Mouse (Mus musculus): ENCODE data around the gene Klc3. TPM values are rescaled to one million over a fixed set of nuclear protein-coding genes. Genes with fewer than 3 reads are reported as not detected.

Klc3 gene
- polyA plus RNA-seq (2014; fragmentation: Nextera tagmentation; extraction: Ambion mirVana), result 2.7 and 3.5 TPM in 2 replicates

- DNase-seq (ENCODE audit: low spot score), result peak; percentile 72
- Histone ChIP-seq H3K36me3 (ENCODE audit: control insufficient read depth, insufficient read depth, low read length) (no peaks in the 10 kb centered on the region), H3K27ac (replicated peaks; ENCODE audit: low read depth, low read length) (no peak within 1 kb of the TSS), H3K9ac (ENCODE audit: low read length) (0 out of 2 replicates have a peak within 1 kb of the TSS, but pooled peaks have one; percentile 22), H3K4me3 (ENCODE audit: low read depth, low read length) (peak within 1 kb of the TSS; percentile 49), H3K4me1 (ENCODE audit: control insufficient read depth, insufficient read depth, low read length) (0 out of 2 replicates have a peak, but pooled peaks cover 5% of the 10 kb centered on the region), H3K9me3 (ENCODE audit: control insufficient read depth, low read length) (0 out of 2 replicates have a peak, but pooled peaks cover 3% of the 10 kb centered on the region), H3K4me2 (ENCODE audit: low read depth, severe bottlenecking) (peak within 1 kb of the TSS; percentile 89), H3K27me3 (ENCODE audit: control insufficient read depth, insufficient read depth, low read length) (peaks cover 36% of the 10 kb centered on the region)
- ATAC-seq (ENCODE audit: insufficient number of reproducible peaks, low FRiP score, low TSS enrichment, low read depth), result no peak
- under 1% methylated on average over 61 of the region's 62 CpGs for WGBS
Measured at GRCm38 (mm10) chr7:19403731-19404296, at the start of gene Klc3. Klc3 (minus strand) TSS chr7:19404104.

- no peaks in the 10 kb centered on the region for H3K9me3 ChIP-seq (ENCODE audit: control insufficient read depth, low read length)
- 93% methylated on average over 12 of the region's 12 CpGs for WGBS
- H3K27me3 ChIP-seq (ENCODE audit: control insufficient read depth, insufficient read depth, low read length), result no peaks in the 10 kb centered on the region
- H3K9ac ChIP-seq (ENCODE audit: low read length), result no peak overlapping the region
- no peak overlapping the region for H3K4me3 ChIP-seq (ENCODE audit: low read depth, low read length)
- H3K4me2 ChIP-seq (ENCODE audit: low read depth, severe bottlenecking), result no peak overlapping the region
- peaks cover 16% of the 10 kb centered on the region for H3K36me3 ChIP-seq (ENCODE audit: control insufficient read depth, insufficient read depth, low read length)
- ATAC-seq (ENCODE audit: insufficient number of reproducible peaks, low FRiP score, low TSS enrichment, low read depth) (no peak), DNase-seq (ENCODE audit: low spot score) (no peak)
- H3K27ac ChIP-seq (replicated peaks; ENCODE audit: low read depth, low read length), result no peak overlapping the region
- no peaks in the 10 kb centered on the region for H3K4me1 ChIP-seq (ENCODE audit: control insufficient read depth, insufficient read depth, low read length)
Measured at GRCm38 (mm10) chr7:19449165-19449564, 45.3 kb upstream of the Klc3 start.

- Histone ChIP-seq H3K36me3 (ENCODE audit: control insufficient read depth, insufficient read depth, low read length) (peaks cover 25% of the 10 kb centered on the region), H3K4me3 (ENCODE audit: low read depth, low read length) (no peak overlapping the region), H3K4me2 (ENCODE audit: low read depth, severe bottlenecking) (no peak overlapping the region), H3K27ac (replicated peaks; ENCODE audit: low read depth, low read length) (no peak overlapping the region), H3K9ac (ENCODE audit: low read length) (no peak overlapping the region), H3K27me3 (ENCODE audit: control insufficient read depth, insufficient read depth, low read length) (no peaks in the 10 kb centered on the region), H3K4me1 (ENCODE audit: control insufficient read depth, insufficient read depth, low read length) (no peaks in the 10 kb centered on the region), H3K9me3 (ENCODE audit: control insufficient read depth, low read length) (no peaks in the 10 kb centered on the region)
- ATAC-seq (ENCODE audit: insufficient number of reproducible peaks, low FRiP score, low TSS enrichment, low read depth) (no peak), DNase-seq (ENCODE audit: low spot score) (no peak)
- 92% methylated on average over 16 of the region's 16 CpGs for WGBS
Measured at GRCm38 (mm10) chr7:19447689-19448088, 43.8 kb upstream of the Klc3 start.

GRCm38 (mm10) chr7:19444801-19445200 lies 40.9 kb upstream of the Klc3 start:
- no peak overlapping the region for H3K4me3 ChIP-seq (ENCODE audit: low read depth, low read length)
- ATAC-seq (ENCODE audit: insufficient number of reproducible peaks, low FRiP score, low TSS enrichment, low read depth) (no peak), DNase-seq (ENCODE audit: low spot score) (no peak)
- WGBS, result 86% methylated on average over 12 of the region's 12 CpGs
- H3K27me3 ChIP-seq (ENCODE audit: control insufficient read depth, insufficient read depth, low read length), result no peaks in the 10 kb centered on the region
- H3K9ac ChIP-seq (ENCODE audit: low read length), result no peak overlapping the region
- no peak overlapping the region for H3K27ac ChIP-seq (replicated peaks; ENCODE audit: low read depth, low read length)
- H3K4me2 ChIP-seq (ENCODE audit: low read depth, severe bottlenecking), result no peak overlapping the region
- H3K9me3 ChIP-seq (ENCODE audit: control insufficient read depth, low read length), result no peaks in the 10 kb centered on the region
- no peaks in the 10 kb centered on the region for H3K4me1 ChIP-seq (ENCODE audit: control insufficient read depth, insufficient read depth, low read length)
- peaks cover 32% of the 10 kb centered on the region for H3K36me3 ChIP-seq (ENCODE audit: control insufficient read depth, insufficient read depth, low read length)

GRCm38 (mm10) chr7:19443344-19443743 lies 39.4 kb upstream of the Klc3 start:
- H3K36me3 ChIP-seq (ENCODE audit: control insufficient read depth, insufficient read depth, low read length), result peaks cover 32% of the 10 kb centered on the region
- no peak for ATAC-seq (ENCODE audit: insufficient number of reproducible peaks, low FRiP score, low TSS enrichment, low read depth)
- no peak overlapping the region for H3K4me2 ChIP-seq (ENCODE audit: low read depth, severe bottlenecking)
- no peaks in the 10 kb centered on the region for H3K4me1 ChIP-seq (ENCODE audit: control insufficient read depth, insufficient read depth, low read length)
- no peaks in the 10 kb centered on the region for H3K9me3 ChIP-seq (ENCODE audit: control insufficient read depth, low read length)
- peak; percentile 92 for DNase-seq (ENCODE audit: low spot score)
- H3K27ac ChIP-seq (replicated peaks; ENCODE audit: low read depth, low read length), result no peak overlapping the region
- no peak overlapping the region for H3K4me3 ChIP-seq (ENCODE audit: low read depth, low read length)
- no peak overlapping the region for H3K9ac ChIP-seq (ENCODE audit: low read length)
- no peaks in the 10 kb centered on the region for H3K27me3 ChIP-seq (ENCODE audit: control insufficient read depth, insufficient read depth, low read length)
- 49% methylated on average over 3 of the region's 3 CpGs for WGBS

- no peak overlapping the region for H3K27ac ChIP-seq (replicated peaks; ENCODE audit: low read depth, low read length)
- DNase-seq (ENCODE audit: low spot score), result no peak
- no peak overlapping the region for H3K9ac ChIP-seq (ENCODE audit: low read length)
- no peaks in the 10 kb centered on the region for H3K4me1 ChIP-seq (ENCODE audit: control insufficient read depth, insufficient read depth, low read length)
- no peak overlapping the region for H3K4me3 ChIP-seq (ENCODE audit: low read depth, low read length)
- no peak overlapping the region for H3K4me2 ChIP-seq (ENCODE audit: low read depth, severe bottlenecking)
- WGBS, result 86% methylated on average over 9 of the region's 9 CpGs
- H3K27me3 ChIP-seq (ENCODE audit: control insufficient read depth, insufficient read depth, low read length), result no peaks in the 10 kb centered on the region
- no peaks in the 10 kb centered on the region for H3K9me3 ChIP-seq (ENCODE audit: control insufficient read depth, low read length)
- no peak for ATAC-seq (ENCODE audit: insufficient number of reproducible peaks, low FRiP score, low TSS enrichment, low read depth)
- peaks cover 32% of the 10 kb centered on the region for H3K36me3 ChIP-seq (ENCODE audit: control insufficient read depth, insufficient read depth, low read length)
Measured at GRCm38 (mm10) chr7:19441448-19442091, 37.7 kb upstream of the Klc3 start.

- Histone ChIP-seq H3K9me3 (ENCODE audit: control insufficient read depth, low read length) (0 out of 2 replicates have a peak, but pooled peaks cover 3% of the 10 kb centered on the region), H3K4me2 (ENCODE audit: low read depth, severe bottlenecking) (no peak overlapping the region), H3K9ac (ENCODE audit: low read length) (no peak overlapping the region), H3K4me1 (ENCODE audit: control insufficient read depth, insufficient read depth, low read length) (no peaks in the 10 kb centered on the region), H3K27ac (replicated peaks; ENCODE audit: low read depth, low read length) (no peak overlapping the region), H3K27me3 (ENCODE audit: control insufficient read depth, insufficient read depth, low read length) (no peaks in the 10 kb centered on the region), H3K4me3 (ENCODE audit: low read depth, low read length) (no peak overlapping the region), H3K36me3 (ENCODE audit: control insufficient read depth, insufficient read depth, low read length) (peaks cover 54% of the 10 kb centered on the region)
- WGBS, result 81% methylated on average over 9 of the region's 9 CpGs
- ATAC-seq (ENCODE audit: insufficient number of reproducible peaks, low FRiP score, low TSS enrichment, low read depth), result no peak
- DNase-seq (ENCODE audit: low spot score), result no peak
Measured at GRCm38 (mm10) chr7:19437048-19437447, 33.1 kb upstream of the Klc3 start.

- DNase-seq (ENCODE audit: low spot score) (no peak), ATAC-seq (ENCODE audit: insufficient number of reproducible peaks, low FRiP score, low TSS enrichment, low read depth) (no peak)
- Histone ChIP-seq H3K4me1 (ENCODE audit: control insufficient read depth, insufficient read depth, low read length) (no peaks in the 10 kb centered on the region), H3K9ac (ENCODE audit: low read length) (no peak overlapping the region), H3K27me3 (ENCODE audit: control insufficient read depth, insufficient read depth, low read length) (no peaks in the 10 kb centered on the region), H3K36me3 (ENCODE audit: control insufficient read depth, insufficient read depth, low read length) (peaks cover 52% of the 10 kb centered on the region), H3K4me3 (ENCODE audit: low read depth, low read length) (no peak overlapping the region), H3K9me3 (ENCODE audit: control insufficient read depth, low read length) (0 out of 2 replicates have a peak, but pooled peaks cover 3% of the 10 kb centered on the region), H3K27ac (replicated peaks; ENCODE audit: low read depth, low read length) (no peak overlapping the region), H3K4me2 (ENCODE audit: low read depth, severe bottlenecking) (no peak overlapping the region)
- 92% methylated on average over 2 of the region's 2 CpGs for WGBS
Measured at GRCm38 (mm10) chr7:19436276-19436675, 32.4 kb upstream of the Klc3 start.
